Mouse (Mus musculus) megakaryocyte, embryonic 14.5 days (primary cell): Measurements from ENCODE around the gene Arhgap1.

Source experiments
- FLI1 ChIP-seq: IDR thresholded peaks from 2 replicates; pipeline ENCODE4 v1.6.1; 2012; ENCODE audit warnings: low read length, inconsistent platforms, mixed read lengths
- GATA1 ChIP-seq: IDR thresholded peaks from 3 replicates; pipeline ENCODE4 v1.6.1; 2012; ENCODE audit warnings: mixed read lengths, low read length, inconsistent platforms, borderline replicate concordance

DNA sequence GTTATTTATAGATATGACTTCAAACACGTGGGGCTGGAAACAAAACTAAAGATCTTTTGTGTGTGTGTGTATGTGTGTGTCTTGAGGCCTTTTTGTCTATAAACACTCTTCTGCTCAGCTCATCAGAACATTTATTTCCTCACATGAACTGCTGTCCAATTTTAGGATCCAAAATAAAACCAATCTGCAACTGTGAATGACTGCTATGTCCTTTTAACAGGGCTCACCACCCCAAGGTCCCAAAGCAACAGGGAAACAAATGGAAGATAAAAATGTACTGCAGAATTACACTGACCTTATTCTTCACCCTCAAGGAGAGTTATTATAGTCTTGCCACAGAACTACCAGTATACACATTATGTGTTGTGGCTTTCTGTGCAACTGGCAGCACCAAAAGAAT, 49.6 kb downstream of the Arhgap1 start:
- TF ChIP-seq GATA1: no peak
- no peak for TF ChIP-seq FLI1
